Mouse (Mus musculus) kidney, postnatal 25 days (tissue): ENCODE data around the gene Cdca5.
"Not testable (repeated sequence)": the region's sequence is repeated elsewhere in the genome, so short reads cannot be mapped to it uniquely, and the experiment has no call there.

Experiments used
- DNase-seq, 2 experiments: peaks; one replicate each; pipeline ENCODE4 v3.0.0; 2021; ENCODE audit warnings: mixed read lengths in 2 of 2

Cdca5 gene

DNA sequence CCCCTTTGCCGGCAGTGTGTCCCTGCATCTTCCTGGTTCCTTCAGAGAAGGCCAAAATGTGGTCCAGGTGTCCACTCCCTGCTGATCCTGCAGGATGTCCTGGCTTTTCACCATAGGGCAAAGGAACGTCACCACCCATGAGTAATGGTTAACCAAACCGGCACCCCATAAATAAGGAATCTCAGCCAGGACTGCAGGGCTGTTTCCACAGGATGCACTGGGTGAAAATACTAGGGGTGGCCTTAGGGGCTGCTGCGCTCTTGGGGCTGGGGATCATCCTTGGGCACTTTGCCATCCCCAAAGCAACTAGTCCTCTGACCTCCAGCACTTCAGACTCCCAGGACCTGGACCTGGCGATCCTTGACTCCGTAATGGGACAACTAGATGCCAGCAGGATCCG, 20.8 kb downstream of the Cdca5 start, which contains the start of gene Naaladl1:
Gene Naaladl1 (plus strand): TSS at position 197 of the 400 bp plus-strand sequence.
- DNase-seq, result peak; percentile 13 to 44

DNA sequence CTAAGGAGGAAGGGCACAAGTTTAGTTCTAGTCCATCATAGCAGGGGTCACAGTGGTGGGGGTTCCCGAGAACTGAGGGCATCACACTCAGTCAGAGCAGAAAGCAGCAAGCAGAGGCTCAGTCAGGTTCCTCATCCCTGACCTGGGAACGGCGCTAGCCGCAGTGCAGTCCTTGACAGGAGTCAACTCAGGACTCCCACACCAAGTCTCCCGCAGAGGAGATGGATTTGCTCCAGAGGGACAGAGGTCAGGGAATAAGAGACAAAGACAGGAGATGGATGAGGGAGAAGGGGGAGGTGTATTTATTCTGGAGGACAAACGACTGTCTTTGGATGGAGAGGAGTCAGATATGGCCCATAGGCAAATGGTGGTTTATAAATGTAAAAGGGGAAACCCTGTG, 28.3 kb downstream of the Cdca5 start:
- DNase-seq, result peak; percentile 19 to 74

DNA sequence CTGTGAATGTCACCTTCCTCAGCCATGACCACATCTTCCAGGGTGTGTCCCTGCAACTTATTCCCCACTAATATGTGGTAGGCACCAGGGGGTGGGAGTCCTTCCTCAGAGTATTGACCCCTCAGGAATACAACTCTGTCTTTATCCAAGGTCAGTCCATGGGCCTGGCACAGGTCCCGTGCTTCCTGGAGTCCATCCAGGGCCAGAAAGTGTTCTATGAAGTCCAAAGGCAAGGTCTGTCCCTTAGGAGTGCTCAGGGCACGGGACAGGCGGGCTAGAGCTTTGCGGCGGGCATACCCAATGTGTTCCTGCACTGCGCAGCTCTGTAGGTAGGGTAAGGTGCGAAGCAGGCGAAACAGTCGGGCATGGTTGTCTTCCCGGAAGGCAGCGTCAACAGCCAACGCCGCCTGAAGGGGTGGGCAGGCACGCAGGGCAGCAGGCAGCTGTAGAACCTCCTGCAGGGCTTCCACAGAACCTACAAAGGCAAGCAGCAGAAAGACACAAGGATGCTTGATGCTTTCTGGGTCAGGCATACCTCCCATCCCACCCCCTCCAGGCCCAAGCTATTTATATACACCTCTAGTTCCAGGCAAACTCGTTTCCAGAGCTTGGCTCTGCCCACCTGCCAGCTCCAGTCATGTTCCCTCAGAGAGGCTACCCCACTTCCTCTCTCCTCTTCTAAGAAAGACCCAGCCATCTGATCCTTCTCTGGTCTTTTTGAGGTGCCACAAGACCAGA, 31.5 kb downstream of the Cdca5 start:
- peak; percentile 39 to 69 for DNase-seq

DNA sequence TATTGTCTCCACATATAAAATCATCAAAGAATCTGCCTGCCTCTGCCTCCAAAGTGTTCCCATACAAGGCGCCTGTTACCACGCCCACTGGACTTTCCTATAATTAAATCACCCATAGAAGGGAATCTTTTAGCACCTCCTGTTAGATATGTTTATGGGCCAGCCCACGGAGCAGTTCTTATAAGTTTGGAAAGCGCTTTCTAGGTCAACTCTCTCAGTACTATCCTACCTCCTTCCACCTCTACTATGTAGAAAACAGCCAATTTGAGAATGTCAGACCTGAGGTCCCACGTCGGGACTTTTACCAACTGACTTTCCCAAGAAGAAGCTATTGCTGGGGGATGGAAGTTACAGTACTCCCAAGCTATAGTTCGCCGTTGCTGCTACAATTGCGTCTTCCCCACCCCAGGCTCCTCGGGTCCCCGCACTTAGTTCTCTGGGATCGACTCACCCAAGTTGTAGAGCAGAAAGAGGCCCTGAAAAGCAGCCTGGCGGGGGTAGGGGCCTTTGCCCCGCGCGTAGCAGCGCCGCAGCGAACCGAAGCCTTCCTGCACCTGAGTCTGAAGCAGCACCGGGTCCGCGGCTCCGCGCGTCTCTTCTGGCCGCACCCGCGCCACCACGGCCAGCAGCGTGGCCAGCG, 32.7 kb downstream of the Cdca5 start:
- DNase-seq, result no peak

DNA sequence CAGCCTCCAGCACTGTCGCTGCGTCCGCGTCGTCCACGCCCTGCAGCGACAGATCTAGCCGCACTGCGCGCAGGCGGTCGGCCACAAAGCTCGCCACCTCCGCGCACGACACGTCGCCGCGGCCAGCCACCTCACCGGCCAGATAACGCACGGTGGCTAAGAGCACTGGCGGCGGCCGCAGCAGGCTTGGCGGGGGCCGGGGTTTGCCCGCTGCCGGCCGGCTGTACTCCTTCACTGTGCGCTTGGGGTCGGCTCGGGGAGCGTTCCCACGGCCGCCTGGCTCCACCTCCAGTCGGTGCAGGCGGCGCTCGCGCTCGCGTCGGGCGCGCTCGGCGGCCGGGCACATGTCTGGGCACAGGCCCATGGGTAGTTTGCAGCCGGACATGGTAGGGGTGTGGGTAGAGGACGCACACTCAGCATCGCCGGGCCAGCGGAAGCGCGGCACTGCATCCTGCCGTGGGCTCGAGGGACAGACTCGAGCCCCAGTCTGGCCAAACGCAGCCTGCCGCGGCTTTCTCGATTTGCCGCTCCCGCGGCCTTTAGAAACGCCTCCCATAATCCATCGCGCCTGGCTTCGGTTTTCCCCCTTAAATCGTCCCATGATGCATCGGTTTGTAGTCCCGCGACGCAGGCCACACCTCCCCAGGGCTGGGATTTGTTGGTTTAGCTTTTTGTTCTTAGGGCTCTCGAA, 33.3 kb downstream of the Cdca5 start, which contains the start of gene Sac3d1:
Gene Sac3d1 (minus strand): TSS at position 665 of the 691 bp plus-strand sequence.
- DNase-seq, result peak; percentile 93 to 94

DNA sequence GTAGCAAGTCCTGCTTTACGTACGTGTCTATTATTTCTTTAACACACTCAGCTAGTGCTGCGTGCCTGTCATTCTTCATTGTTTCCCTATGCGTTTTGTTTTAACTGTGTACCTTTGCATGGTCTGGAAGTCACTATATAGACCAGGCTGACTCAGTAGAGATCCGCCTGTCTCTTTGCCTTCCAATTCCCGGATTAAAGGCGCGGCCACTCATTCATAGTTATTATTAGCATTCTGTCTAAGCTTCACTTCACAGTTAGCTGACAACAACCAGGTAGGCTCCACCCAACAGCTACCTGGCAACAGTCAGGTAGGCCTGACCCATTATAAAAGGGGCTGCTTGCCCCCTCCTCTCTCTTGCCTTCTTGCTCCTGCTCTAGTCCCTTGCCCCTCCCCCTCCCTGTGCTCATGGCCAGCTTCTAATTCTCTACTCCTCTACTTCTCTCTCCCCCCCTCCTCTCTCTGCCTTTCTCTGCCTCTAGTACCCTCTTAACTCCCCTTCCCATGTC, 33.9 kb downstream of the Cdca5 start:
- no peak for DNase-seq

DNA sequence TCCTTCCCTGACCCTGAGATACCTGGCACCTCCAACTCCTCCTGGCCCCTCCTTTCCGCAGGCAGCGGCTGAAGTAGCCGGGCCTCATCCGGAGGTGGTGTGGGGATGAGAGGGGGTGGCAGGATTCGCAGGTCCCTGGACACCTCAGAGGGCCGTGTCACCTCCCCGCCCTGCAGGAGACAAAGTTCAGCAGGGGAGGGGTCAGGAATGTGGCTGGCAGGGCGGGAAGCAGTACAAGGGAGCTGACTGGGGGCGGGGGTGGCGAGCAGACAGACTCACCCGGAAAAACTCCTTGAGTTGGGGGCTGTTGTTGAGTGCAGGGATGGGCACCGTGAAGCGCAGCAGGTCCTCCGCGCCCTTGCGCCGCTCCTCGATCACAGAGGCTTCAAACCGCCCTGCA, 37.0 kb downstream of the Cdca5 start:
- peak in 1 of 2 experiments; percentile 54 for DNase-seq

DNA sequence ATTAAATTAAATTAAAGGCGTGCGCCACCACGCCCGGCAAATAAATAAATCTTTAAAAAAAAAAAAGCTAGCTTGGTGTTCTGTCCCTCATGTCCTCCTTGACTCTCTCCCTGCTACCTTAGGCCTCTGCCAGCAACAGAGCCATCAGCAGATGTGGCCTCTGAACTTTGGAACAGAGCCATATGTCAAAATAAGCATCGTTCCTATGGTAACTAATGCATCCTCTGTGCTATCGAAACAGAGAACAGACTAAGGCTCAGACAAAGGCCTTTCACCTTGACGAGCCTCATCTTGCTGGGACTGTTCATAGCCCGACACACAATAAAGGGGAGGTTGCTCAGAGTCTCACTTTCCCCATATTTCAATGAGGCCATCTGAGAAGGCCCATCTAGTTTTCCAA, 38.5 kb downstream of the Cdca5 start:
- no peak for DNase-seq

DNA sequence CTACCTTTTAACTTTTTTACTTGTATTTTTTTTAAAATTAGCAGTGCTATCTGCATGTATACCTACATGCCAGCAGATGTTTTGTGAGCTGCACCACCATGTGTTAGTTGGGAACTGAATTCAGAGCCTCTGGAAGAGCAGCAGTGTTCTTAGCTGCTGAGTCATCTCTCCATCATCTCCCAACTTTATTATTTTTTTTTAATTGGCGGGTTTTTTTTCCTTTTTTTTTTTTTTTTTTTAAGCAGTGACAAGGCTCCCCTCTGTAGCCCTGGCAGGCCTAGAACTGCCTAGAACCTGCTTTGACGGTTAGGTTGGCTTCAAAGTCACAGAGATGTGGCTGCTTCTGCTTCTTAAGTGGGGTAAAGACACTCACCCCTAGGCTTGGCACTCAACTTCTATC, 40.1 kb downstream of the Cdca5 start:
- no peak for DNase-seq

DNA sequence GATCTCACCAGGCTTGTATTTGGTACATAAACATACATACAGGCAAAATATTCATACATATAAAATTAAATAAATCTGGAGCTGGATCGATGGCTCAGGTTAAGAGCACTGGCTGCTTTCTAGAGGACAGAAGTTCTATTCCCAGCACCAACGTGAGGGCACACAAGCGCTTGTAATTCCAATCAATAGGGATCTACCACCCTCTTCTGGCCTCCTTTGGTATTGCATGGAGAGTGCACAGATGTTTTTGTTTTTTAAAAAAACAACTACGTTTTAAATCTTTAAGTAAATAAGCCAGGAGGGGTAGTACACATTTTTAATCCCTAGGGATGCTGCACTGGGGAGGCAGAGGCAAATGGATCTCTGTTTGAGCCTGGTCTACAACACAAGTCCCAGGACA, 41.5 kb downstream of the Cdca5 start:
- DNase-seq, result peak in 1 of 2 experiments; percentile 84

DNA sequence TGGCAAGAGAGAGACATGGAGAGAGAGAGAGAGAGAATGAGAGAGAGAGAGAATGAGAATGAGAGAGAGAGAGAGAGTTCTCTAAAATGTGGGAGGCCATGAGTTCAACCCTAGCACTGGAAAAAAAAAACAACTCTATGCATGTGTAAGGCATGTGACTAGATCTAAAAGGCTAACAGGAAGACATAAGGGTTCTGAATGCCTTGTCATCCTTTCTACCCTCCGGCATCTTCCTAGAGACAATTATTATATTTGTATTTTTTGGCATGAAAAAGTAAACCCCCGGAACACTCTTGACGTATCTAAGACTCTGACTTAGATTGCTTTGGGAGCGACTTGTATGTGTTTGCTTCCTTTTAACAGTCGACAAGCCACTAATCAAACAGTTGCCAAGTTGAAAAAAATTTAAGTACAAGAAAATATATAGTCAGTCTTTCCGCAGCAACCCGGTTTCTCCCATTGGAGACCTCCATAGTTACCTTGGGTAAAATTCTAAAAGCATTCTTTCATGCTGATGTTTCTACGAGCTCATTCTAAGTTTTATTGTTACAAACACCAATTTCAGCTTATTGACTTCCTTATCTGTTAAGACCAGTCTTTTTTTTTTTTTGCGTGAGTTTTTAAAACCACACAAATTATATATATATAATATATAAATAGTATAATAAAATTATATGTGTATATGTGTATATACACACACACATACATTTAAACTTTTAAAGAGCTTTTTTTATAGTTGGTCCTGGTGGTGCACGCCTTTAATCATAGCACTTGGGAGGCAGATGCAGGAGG, 42.2 kb downstream of the Cdca5 start:
- no peak for DNase-seq

DNA sequence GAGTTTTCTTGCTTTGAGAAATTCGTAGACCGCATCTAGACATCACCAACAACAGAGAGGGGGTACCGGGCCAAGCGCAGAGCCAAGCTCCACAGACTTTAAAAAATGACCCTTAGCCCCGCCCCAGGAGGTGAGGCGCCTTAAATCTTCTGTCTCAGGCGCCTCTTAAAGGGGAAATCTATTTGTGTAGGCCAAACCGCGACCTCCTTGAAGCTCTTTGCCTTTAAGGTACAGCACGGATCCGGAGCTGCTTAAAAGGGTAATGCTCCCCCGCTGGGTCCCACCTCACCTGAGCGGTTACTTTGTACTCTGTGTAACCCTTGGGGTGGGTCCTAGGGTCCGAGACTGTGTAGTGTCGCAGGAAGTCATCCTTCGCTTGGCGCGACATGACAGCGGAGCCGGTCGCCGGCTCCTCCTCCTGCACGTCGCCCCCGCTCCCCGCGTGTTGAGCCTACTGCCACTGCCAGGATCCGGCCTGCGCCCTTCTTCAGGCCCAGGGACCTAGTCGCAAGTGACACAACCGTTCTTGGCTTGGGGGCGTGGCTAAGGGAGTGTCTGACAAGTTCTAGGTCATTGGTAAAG, 43.1 kb downstream of the Cdca5 start, which contains the start of gene Snx15:
Gene Snx15 (minus strand): TSS at position 545 of the 582 bp plus-strand sequence.
- DNase-seq, result peak; percentile 99

DNA sequence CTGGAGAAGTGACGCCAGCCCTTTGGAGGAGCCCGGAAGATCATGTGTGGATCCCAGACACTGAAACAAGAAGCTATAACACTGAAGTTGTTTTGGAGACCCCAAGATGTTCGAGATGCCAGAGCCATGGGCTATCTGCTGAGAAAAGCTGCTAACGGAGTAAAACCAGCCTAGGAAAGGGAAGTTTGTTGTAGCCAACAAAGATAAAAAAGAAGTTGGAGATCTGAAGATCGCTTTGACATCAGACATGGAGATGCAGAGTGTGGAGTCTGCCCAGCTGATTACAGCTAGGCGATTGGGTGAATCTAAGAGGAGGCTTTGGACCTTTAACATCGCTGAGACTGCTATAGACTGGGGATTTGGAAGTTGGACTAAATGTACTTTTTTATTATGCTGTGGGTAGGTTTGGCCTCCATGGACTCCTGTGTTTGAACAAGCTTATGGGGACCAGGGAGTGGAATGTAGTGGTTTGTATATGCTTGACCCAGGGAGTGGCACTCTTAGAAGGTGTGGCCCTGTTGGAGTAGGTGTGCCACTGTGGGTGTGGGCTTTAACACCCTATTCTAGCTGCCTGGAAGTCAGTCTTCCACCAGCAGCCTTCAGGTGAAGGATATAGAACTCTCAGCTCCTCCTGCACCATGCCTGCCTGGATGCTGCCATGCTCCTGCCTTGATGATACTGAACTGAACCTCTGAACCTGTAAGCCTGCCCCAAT, 45.8 kb downstream of the Cdca5 start:
- DNase-seq, result not testable (repeated sequence)

DNA sequence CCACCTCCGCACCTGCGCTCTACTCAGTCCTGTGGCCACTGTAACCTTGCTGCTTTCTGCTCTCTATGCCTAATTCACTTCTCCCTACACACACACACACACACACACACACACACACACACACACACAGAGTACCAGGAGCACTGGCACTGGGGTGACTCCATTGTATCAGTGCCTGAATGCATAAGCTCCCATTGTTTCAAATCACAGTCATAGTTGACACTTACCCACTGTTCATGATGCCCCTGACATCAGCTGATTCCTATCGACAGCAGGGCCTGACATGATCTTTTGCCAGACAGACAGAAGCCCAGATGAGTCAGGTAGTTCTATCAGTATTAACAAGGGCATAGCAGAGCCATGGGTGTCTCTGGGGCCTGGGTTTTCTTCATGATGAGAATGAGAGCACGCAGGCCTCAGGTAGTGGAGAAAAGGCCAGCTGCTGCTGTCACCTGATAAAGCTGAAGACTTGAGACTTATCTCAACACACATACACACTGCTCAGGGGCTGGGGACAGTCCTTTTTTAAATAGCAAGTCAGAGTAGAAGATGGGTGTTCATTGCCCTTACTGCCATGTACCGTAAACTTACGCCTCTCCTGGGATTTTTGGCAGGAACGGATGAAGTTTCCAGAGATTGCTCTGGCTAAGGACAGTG, 47.5 kb downstream of the Cdca5 start:
- no peak for DNase-seq

DNA sequence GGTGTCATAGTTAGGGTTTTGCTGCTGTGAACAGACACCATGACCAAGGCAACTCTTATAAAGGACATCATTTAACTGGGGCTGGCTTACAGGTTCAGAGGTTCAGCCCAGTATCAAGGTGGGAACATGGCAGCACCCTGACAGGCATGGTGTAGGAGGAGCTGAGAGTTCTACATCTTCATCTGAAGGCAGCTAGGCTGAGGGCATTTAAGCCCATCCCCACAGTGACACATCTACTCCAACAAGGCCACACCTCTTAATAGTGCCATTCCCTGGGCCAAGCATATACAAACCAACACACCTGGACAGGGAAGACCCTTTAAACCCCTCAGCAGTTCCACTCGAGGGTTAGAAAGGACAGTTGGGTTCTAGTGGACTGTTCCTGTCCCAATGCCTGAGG, 48.4 kb downstream of the Cdca5 start:
- not testable (repeated sequence) for DNase-seq

DNA sequence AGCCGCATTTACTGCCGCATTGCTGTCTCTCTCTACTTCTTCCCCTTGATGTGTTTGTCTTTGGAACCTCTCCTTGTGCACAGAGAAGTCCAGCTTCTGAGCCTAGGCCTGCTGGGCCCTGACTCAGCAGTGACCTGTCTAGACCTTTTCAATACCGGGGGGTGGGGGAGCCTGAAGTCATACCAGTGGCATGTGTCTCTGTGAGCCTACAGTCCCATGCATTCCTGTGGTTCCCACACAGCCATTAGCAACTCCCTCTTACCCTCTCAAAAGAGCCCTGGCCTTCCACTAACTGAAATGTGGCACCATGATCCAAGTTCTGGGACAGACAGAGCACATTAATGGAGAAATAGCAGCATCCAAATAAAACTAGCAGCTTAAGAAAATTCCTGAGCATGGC, 51.6 kb downstream of the Cdca5 start:
- DNase-seq, result no peak

DNA sequence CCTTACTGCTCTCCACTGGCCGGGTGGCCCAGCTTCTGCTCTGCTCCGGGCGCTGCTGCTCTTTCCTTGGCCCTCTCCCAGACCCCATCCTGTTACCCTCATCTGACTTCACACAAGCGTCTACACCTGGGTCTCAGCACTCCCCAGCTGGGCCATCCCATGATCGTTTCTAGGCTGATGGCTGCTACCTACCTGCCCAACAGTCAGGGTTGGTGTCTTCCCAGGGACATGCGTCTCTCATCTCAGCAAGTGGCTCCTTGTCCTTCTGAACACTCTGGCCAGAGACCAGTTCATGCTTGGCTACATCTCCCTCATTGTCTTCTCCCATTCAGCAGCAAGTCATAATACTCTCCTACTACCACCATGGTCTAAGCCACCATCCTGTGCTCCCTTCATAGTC, 54.9 kb downstream of the Cdca5 start:
- no peak for DNase-seq

DNA sequence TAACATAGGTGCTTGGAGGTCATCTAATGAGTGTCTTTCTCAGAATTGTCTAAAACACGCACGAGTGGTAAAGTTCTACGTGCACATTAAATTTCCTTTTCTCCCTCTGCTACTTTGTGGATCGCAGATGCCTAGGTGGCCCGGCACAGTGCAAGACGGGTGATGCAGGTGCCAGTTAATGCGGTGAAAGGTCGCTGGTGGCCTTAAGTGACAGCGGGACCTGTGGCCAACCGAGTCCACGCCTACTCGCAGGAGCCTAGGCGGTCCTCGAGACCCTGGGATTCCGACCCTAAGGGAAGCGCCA, 55.5 kb downstream of the Cdca5 start:
- DNase-seq, result no peak

DNA sequence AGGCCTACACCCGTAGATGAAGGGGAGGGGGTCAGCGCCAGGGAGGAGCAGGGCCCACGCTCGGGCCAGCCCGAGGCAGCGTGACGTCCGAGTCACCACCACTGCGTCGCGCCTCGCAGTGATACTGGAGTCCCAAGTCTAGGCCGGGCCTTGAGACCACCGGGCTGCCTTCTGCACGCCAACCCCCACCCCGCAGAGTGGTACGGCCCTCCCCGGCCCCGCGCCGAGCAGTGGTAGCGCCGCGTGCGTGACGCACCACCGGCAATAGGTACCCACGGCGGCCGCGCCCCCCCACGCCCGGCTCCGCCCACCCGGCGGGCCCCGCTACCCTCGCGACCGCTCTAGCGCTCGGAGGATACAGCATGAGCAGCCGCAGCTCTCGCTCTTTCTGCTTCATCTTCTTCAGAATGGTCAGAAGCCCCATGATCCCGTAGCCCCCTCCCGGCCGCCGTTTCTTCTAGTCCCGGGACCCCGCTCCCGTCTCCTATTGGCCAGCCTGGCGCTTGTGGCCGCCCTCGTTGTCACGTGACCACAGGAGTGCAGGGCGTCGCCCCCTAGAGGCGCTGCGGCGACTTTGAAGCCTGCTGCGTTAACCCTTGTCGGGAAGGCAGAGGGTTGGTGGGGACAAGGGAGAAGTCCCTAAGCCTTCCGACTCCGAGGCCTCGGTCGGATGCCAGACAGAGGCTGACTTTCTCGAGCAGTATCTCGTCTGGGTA, 56.1 kb downstream of the Cdca5 start, which contains the start of gene Batf2:
Gene Batf2 (plus strand): TSS at position 306 of the 716 bp plus-strand sequence.
- DNase-seq, result peak; percentile 91 to 96

DNA sequence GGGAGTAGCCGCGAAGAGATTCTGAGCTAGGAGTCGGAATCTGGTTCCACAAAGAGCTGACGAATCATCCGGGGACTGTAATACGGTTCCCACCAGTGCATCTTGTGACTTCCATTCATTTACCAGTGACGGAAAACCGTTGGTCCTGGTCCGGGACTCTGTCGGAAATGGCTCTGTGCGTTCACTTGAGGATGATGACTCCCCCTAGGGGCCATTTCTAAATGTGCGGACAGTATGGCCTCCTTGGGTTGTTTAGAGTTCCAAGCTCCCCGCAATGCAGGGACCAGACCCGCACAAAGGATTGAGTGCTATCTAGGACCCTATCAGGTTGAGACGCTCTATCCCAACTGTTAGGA, 56.6 kb downstream of the Cdca5 start, which contains the start of gene Arl2:
Gene Arl2 (minus strand): TSS at position 155 of the 356 bp plus-strand sequence.
- DNase-seq, result peak; percentile 88 to 90
